Mouse (Mus musculus) liver, postnatal 0 days (tissue): Measurements from ENCODE around the gene Slc30a7. TPM values are rescaled to one million over a fixed set of nuclear protein-coding genes. Genes with fewer than 3 reads are reported as not detected.

ENCODE experiments used
- ATAC-seq: fragments of 200-750 bp; cut with Nextera tagmentation; 2 replicates; pipeline ENCODE4 v1.8.0; 2017; ENCODE audit warnings: mild to moderate bottlenecking, moderate library complexity
- DNase-seq: peaks from one replicate; pipeline ENCODE4 v3.0.0-alpha.2; 2016
- H3K27ac ChIP-seq: fragments of 300-500 bp; sonication (generic); 2 replicates; pipeline ENCODE4 v1.5.1; 2014; ENCODE audit warnings: antibody characterized with exemption, moderate library complexity, mild to moderate bottlenecking, low read depth
- H3K27me3 ChIP-seq: fragments of 300-500 bp; sonication (generic); 2 replicates; pipeline ENCODE4 v1.6.1; 2014; ENCODE audit warnings: low read length, control low read depth, mixed read lengths; ENCODE audit not compliant: insufficient read depth
- H3K36me3 ChIP-seq: fragments of 300-500 bp; sonication (generic); replicated peaks from 2 replicates; pipeline ENCODE4 v1.6.1; 2014; ENCODE audit warnings: mild to moderate bottlenecking, control low read depth, low read length, moderate library complexity, mixed read lengths; ENCODE audit not compliant: insufficient read depth
- H3K4me1 ChIP-seq: fragments of 300-500 bp; sonication (generic); 2 replicates; pipeline ENCODE4 v1.6.1; 2014; ENCODE audit warnings: antibody characterized with exemption, mild to moderate bottlenecking, control low read depth; ENCODE audit not compliant: insufficient read depth
- H3K4me2 ChIP-seq: fragments of 300-500 bp; sonication (generic); 2 replicates; pipeline ENCODE4 v1.6.1; 2014; ENCODE audit warnings: low read depth, mild to moderate bottlenecking, low read length, moderate library complexity, mixed read lengths
- H3K4me3 ChIP-seq: fragments of 300-500 bp; sonication (generic); 2 replicates; pipeline ENCODE4 v1.5.1; 2014; ENCODE audit warnings: low read depth, low read length
- H3K9ac ChIP-seq: fragments of 300-500 bp; sonication (generic); replicated peaks from 2 replicates; pipeline ENCODE4 v1.6.1; 2014; ENCODE audit warnings: mild to moderate bottlenecking, moderate library complexity
- H3K9me3 ChIP-seq: fragments of 300-500 bp; sonication (generic); 2 replicates; pipeline ENCODE4 v1.6.1; 2016; ENCODE audit warnings: mild to moderate bottlenecking, control low read depth, low read length, mixed read lengths
- CTCF ChIP-seq: sonication (generic); IDR thresholded peaks from 2 replicates; pipeline ENCODE4 v1.5.1; 2016; ENCODE audit warnings: antibody characterized with exemption, low read depth
- EP300 ChIP-seq: IDR thresholded peaks from 2 replicates; pipeline ENCODE4 v1.6.1; 2016; ENCODE audit warnings: antibody characterized with exemption, low read depth, mild to moderate bottlenecking
- WGBS: fragments of 180-500 bp; shearing (Covaris S2); extraction: QIAGEN DNeasy Blood & Tissue Kit; methylation state at CpG from one replicate; pipeline ENCODE4 v1.1.7; 2014; ENCODE audit not compliant: insufficient replicate concordance; 5-methylcytosine and 5-hydroxymethylcytosine counted together
- polyA plus RNA-seq: library from polyadenylated mRNA; unstranded; fragments of >200 nt; fragmentation: Nextera tagmentation; extraction: Ambion mirVana; gene quantifications from 2 replicates; pipeline ENCODE4 v1.2.1, GENCODE M21; 2015

Slc30a7 gene
- polyA plus RNA-seq, 1 experiment from 2014 or later = 14.2 TPM

DNA sequence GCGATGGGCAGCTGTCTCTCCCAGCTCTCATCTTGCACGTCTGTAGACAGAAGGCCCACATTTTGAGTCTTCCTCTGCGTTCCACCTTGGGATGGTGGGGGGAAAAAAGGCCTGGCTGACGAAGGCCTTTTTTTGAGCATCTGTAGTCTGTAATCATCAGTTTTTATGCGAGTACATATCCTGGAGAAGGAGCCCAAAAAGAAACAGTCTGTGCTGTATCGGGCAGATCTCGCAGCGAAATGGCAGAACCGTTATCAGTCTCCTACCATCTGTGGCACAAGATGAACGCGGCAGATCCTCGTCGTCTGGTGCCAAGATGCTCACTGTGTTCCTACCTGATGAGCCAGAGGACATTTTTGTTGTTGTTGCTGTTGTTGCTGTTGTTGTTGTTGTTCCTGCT lies 8.9 kb upstream of the Slc30a7 start:
- ATAC-seq (no peak), DNase-seq (no peak)
- Histone ChIP-seq H3K36me3 (no peaks in the 10 kb centered on the region), H3K4me2 (no peak overlapping the region), H3K9me3 (no peaks in the 10 kb centered on the region), H3K27me3 (no peaks in the 10 kb centered on the region), H3K9ac (no peak overlapping the region), H3K4me3 (no peak overlapping the region), H3K27ac (no peak overlapping the region), H3K4me1 (no peaks in the 10 kb centered on the region)
- TF ChIP-seq EP300 (no peak), CTCF (no peak)
- 77% methylated on average over 13 of the region's 13 CpGs for WGBS

DNA sequence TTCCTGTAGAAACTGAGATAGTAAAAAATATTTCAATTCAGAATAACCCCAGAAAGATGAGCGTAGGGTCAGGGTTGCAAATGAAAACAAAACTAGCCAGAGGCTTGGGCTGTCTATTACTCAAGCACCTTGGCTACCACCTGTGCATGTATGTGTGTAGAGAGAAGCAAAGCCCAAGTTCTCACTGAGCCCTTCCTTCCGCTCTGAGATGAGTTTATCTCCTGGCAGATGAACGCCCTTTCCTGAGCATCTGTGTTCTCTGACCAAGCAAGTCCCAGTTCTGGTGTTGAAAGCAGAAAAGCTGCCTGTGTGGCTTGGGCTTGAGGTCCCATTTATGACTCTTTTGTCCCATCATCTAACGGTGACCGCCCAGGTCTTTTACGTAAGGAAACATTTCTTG lies 7.7 kb upstream of the Slc30a7 start:
- 84% methylated on average over 6 of the region's 6 CpGs for WGBS
- no peak for TF ChIP-seq CTCF
- no peak for TF ChIP-seq EP300
- Histone ChIP-seq H3K27ac (no peak overlapping the region), H3K36me3 (no peaks in the 10 kb centered on the region), H3K4me1 (no peaks in the 10 kb centered on the region), H3K4me2 (no peak overlapping the region), H3K4me3 (no peak overlapping the region), H3K9ac (no peak overlapping the region), H3K27me3 (no peaks in the 10 kb centered on the region), H3K9me3 (no peaks in the 10 kb centered on the region)
- ATAC-seq (no peak), DNase-seq (no peak)

DNA sequence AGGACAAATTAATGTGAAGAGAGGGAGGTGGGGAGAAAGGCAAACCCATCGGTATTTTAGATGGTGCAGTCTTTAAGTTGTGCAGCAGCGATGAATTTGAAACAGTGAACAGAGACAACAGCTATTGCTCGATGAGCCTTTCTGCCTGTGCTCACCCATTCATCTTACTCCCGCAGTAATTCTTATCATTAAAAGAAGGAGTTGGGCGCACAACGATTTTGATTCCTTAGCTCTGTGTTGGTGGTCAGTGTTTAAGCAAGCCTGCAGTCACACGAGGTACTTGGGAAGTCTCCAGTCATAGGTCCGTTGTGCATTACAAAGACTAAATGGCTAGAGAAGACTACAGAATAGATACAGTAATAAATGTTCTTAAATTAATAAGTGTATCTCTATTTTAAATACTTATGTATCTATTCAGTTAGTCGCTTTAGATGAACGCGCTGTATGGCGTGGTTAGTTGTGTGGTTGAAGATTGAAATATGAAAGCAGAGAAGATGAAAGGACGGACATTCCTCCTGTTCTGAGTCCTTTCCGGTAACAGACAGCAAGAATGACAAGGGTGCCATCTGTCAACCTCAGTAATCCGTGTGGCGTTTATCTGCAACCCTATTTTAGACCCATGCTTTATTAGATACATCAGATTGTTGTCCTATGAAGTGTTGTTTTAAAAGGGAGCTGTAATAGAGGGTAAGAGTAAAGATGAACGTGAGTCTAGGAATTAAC lies 2.6 kb upstream of the Slc30a7 start:
- Histone ChIP-seq H3K4me1 (peaks cover 12% of the 10 kb centered on the region), H3K4me3 (no peak overlapping the region), H3K36me3 (no peaks in the 10 kb centered on the region; the same call in 1 of the 2 replicates), H3K4me2 (no peak overlapping the region), H3K27me3 (no peaks in the 10 kb centered on the region), H3K9me3 (no peaks in the 10 kb centered on the region), H3K9ac (no peak overlapping the region), H3K27ac (no peak overlapping the region)
- DNase-seq = no peak
- TF ChIP-seq CTCF = no peak
- 82% methylated on average over 17 of the region's 17 CpGs for WGBS
- ATAC-seq = no peak

DNA sequence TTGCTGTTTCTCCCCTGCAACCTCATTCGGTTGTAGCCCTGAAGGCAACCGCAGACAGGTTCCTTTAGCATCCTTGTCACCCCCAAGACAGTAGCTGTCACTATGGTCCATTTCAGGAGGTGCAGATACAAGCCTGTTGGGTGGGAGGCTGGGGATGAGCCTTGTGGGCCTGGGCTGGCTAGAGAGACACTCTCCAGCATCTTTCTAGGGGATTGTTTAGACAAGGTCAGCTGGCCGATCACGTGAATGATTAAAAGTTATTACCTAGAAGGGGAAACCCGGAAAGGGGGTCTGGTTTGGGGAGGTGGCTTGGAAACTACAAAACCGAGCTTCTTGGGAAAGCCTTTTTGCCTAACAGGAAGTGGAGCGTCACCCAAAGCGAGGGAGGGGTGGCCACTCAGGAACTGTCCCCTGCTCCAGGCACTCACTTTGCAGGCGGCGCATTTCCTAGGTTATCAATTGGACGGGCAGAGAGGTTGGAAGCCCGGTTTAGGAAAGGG lies 785 bp upstream of the Slc30a7 start:
- H3K9me3 ChIP-seq = no peaks in the 10 kb centered on the region
- H3K27ac ChIP-seq = peak overlapping the region; percentile 89
- H3K27me3 ChIP-seq = no peaks in the 10 kb centered on the region
- peak; percentile 78 for DNase-seq
- peak overlapping the region; percentile 85 for H3K9ac ChIP-seq
- ATAC-seq = peak; percentile 70
- H3K4me2 ChIP-seq = peak overlapping the region; percentile 98
- H3K36me3 ChIP-seq = peaks cover 4% of the 10 kb centered on the region; the same call in 1 of the 2 replicates
- H3K4me1 ChIP-seq = peaks cover 12% of the 10 kb centered on the region
- TF ChIP-seq EP300 (no peak), CTCF (no peak)
- WGBS = under 1% methylated on average over 12 of the region's 12 CpGs
- peak overlapping the region; percentile 74 for H3K4me3 ChIP-seq

DNA sequence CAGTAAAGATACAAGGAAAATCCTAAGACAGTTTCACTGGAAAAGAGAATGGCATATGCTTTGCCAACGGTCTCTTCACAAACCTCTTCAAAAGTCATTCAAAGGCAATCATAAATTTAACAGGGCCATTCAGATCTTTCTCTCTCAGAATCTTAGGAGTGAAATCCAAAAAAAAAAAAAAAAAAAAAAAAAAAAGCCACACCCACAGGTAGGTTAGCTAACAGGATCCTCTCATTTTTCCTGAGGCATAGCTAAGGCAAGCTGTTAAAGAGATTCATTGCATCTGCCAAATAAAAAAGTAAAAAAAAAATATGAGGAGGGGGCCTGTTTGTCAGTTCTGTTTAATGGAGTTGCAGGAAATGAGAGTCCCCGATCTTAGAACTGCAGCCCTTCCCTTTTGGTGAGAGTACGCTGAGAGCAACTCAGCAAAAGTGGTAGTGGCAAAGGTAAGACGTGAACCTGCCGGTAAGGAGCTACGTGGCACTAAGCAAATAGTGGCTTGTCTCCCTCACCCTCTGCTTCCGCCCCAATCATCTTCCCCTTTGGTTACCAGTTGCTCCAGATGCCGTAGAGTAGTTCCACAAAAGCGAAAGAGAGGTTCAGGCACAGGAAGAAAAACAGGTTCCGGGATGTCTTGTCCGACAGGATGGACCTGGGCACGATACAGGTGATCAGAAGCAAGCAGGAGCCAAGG lies 775 bp downstream of the Slc30a7 start:
- no peaks in the 10 kb centered on the region for H3K9me3 ChIP-seq
- ATAC-seq (peak; percentile 20; the same call in 1 of the 2 replicates), DNase-seq (peak; percentile 42)
- peak overlapping the region; percentile 85 for H3K9ac ChIP-seq
- peak overlapping the region; percentile 98 for H3K4me2 ChIP-seq
- H3K4me3 ChIP-seq = peak overlapping the region; percentile 74
- H3K27me3 ChIP-seq = no peaks in the 10 kb centered on the region
- H3K36me3 ChIP-seq = peaks cover 8% of the 10 kb centered on the region; the same call in 1 of the 2 replicates
- TF ChIP-seq CTCF (no peak), EP300 (no peak)
- peaks cover 12% of the 10 kb centered on the region for H3K4me1 ChIP-seq
- peak overlapping the region; percentile 89 for H3K27ac ChIP-seq
- 5% methylated on average over 12 of the region's 12 CpGs for WGBS

DNA sequence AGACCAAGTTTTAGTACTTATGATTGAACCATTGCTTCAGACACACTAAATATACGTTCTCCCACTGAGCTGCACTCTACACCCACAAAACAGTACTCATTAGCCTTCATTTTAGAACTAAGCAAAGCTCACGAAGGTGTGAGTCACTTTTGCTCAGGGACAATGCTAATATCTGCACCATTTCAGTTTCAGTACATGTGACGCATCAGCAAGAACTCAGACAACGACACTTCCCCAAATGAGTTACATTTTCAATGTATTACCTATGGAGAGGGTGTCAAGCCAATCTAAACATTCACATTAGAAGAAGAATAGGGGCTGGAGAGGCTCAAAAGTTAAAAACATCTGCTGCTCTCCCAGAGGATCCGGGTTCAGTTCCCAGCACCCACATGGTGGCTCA lies 10.3 kb downstream of the Slc30a7 start:
- H3K9ac ChIP-seq = no peak overlapping the region
- H3K36me3 ChIP-seq = peaks cover 24% of the 10 kb centered on the region
- H3K4me1 ChIP-seq = 0 out of 2 replicates have a peak, but pooled peaks cover 5% of the 10 kb centered on the region
- ATAC-seq (no peak), DNase-seq (no peak)
- TF ChIP-seq EP300 = no peak
- TF ChIP-seq CTCF = no peak
- H3K27ac ChIP-seq = no peak overlapping the region
- no peaks in the 10 kb centered on the region for H3K27me3 ChIP-seq
- no peak overlapping the region for H3K4me2 ChIP-seq
- WGBS = 77% methylated on average over 5 of the region's 5 CpGs
- no peak overlapping the region for H3K4me3 ChIP-seq
- H3K9me3 ChIP-seq = peaks cover 7% of the 10 kb centered on the region
